Mouse (Mus musculus) CH12F3 (cell line): ENCODE measurements around the gene Gm4175.
"Not testable (repeated sequence)": the region's sequence is repeated elsewhere in the genome, so short reads cannot be mapped to it uniquely, and the experiment has no call there.

Source experiments
- in situ Hi-C: fragments of 300-500 bp; cut with MboI; formaldehyde crosslinking; loops from 2 replicates; pipeline ENCODE4 v1.14.3; 2020; ENCODE audit warnings: low sequenced_read_pairs

Gm4175 gene

DNA sequence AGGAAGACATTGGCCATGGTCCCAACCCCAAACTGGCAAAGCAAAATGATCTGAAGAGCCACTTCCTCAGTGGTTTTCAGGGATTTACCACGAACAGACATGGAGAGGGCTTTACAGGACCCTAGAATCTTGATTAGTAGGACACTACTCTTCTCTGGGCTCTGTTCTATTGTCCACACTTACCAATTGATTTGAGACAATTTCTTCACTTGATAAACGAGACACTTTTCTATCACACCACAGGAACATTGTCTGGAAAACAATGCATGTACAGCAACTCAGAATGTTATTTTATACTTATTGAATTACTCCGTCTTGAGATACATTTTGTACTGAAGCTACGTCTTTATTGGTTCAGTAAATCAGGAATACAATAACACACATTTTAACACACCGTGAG is at the start of gene Gm4175:
TSS of gene Gm4175 (minus strand) at position 101 of the 400 bp plus-strand sequence.
- in situ Hi-C loops, result not testable (repeated sequence)

DNA sequence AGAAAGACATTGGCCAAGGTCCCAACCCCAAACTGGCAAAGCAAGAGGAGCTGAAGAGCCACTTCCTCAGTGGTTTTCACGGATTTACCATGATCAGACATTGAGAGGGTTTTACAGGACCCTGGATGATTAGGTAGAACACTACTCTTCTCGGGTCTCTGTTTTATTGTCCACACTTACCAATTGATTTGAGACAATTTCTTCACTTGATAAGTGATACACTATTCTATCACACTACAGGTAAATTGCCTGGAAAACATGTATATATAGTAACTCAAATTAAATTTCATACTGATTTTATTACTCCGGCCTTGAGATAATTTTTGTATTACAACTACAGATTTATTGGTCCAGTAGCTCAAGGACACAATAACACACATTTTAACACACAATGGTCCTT is 35.4 kb upstream of the Gm4175 start, which contains the start of gene Gm4177:
TSS of gene Gm4177 (minus strand) at position 101 of the 400 bp plus-strand sequence.
- in situ Hi-C loops, result not testable (repeated sequence)
